Mouse (Mus musculus): ENCODE measurements around the gene Gm15294. TPM values are rescaled to one million over a fixed set of nuclear protein-coding genes. Genes with fewer than 3 reads are reported as not detected.

The Gm15294 gene
- not detected for total RNA-seq (2023)

DNA sequence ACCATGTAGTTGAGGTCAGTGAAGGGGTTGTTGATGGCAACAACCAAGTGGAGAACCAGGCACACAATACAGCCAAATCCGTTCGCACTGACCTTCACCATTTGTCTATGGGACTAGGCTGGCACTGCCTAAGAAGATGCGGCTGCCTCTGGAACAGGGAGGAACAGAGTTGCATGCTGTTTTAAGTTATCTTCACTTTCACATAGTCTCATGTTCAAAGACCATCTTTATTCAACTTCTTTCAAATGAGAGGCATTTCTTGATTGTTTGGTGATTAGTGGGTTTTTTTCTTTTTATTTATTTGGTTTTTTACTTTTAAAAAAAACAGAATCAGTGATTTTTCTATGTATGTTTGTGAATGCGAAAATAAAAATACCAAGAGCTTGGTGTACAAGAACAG, at the start of gene Gm15294:
Gene Gm15294, minus strand, starts transcription at position 101 of the 400 bp plus-strand sequence.

Other genes starting within 250 kb of the Gm15294 start
- gene Irs4, start 150.0 kb downstream of the Gm15294 start, total RNA-seq (2023) = not detected

Measured in neutrophil, adult 83 days (primary cell).